Mouse (Mus musculus): Measurements from ENCODE around the gene Tenm1. TPM values are rescaled to one million over a fixed set of nuclear protein-coding genes. Genes with fewer than 3 reads are reported as not detected.

Gene Tenm1
- polyA plus RNA-seq, 1 experiment, result 0.04 TPM

GRCm38 (mm10) chrX:42967611-42968010, 461.3 kb downstream of the Tenm1 start:
- Histone ChIP-seq H3K4me3 (ENCODE audit: low read depth, low read length) (no peak overlapping the region), H3K4me1 (ENCODE audit: control insufficient read depth, insufficient read depth, insufficient read length, low read length) (no peaks in the 10 kb centered on the region), H3K36me3 (ENCODE audit: control insufficient read depth, insufficient read depth, low read length) (no peaks in the 10 kb centered on the region), H3K27ac (ENCODE audit: insufficient read depth, low read depth, low read length) (no peak overlapping the region), H3K27me3 (ENCODE audit: control insufficient read depth, insufficient read depth, low read length) (no peaks in the 10 kb centered on the region)
- TF ChIP-seq CTCF (IDR thresholded peaks at IDR 0.05; ENCODE audit: extremely low read depth, insufficient read length, insufficient replicate concordance, low read depth, low read length), result no peak
- TF ChIP-seq POLR2A (IDR thresholded peaks at IDR 0.05; ENCODE audit: low read depth, low read length), result no peak
- 59% methylated on average over 5 of the region's 5 CpGs for WGBS

- H3K4me1 ChIP-seq (ENCODE audit: control insufficient read depth, insufficient read depth, insufficient read length, low read length), result no peaks in the 10 kb centered on the region
- no peaks in the 10 kb centered on the region for H3K36me3 ChIP-seq (ENCODE audit: control insufficient read depth, insufficient read depth, low read length)
- H3K27me3 ChIP-seq (ENCODE audit: control insufficient read depth, insufficient read depth, low read length), result no peaks in the 10 kb centered on the region
- H3K27ac ChIP-seq (ENCODE audit: insufficient read depth, low read depth, low read length), result no peak overlapping the region
- H3K4me3 ChIP-seq (ENCODE audit: low read depth, low read length), result no peak overlapping the region
- 80% methylated on average over 1 of the region's 1 CpGs for WGBS
- TF ChIP-seq CTCF (IDR thresholded peaks at IDR 0.05; ENCODE audit: extremely low read depth, insufficient read length, insufficient replicate concordance, low read depth, low read length) (no peak), POLR2A (IDR thresholded peaks at IDR 0.05; ENCODE audit: low read depth, low read length) (no peak)
These were observed 567.2 kb downstream of the Tenm1 start for GRCm38 (mm10) chrX:42861731-42862130.

- Histone ChIP-seq H3K4me3 (ENCODE audit: low read depth, low read length) (no peak overlapping the region), H3K4me1 (ENCODE audit: control insufficient read depth, insufficient read depth, insufficient read length, low read length) (no peaks in the 10 kb centered on the region), H3K36me3 (ENCODE audit: control insufficient read depth, insufficient read depth, low read length) (no peaks in the 10 kb centered on the region), H3K27ac (ENCODE audit: insufficient read depth, low read depth, low read length) (no peak overlapping the region), H3K27me3 (ENCODE audit: control insufficient read depth, insufficient read depth, low read length) (no peaks in the 10 kb centered on the region)
- TF ChIP-seq POLR2A (IDR thresholded peaks at IDR 0.05; ENCODE audit: low read depth, low read length), result no peak
- no peak for TF ChIP-seq CTCF (IDR thresholded peaks at IDR 0.05; ENCODE audit: extremely low read depth, insufficient read length, insufficient replicate concordance, low read depth, low read length)
- 37% methylated on average over 4 of the region's 4 CpGs for WGBS
These were observed 647.4 kb downstream of the Tenm1 start for GRCm38 (mm10) chrX:42781566-42781965.

- no peaks in the 10 kb centered on the region for H3K36me3 ChIP-seq (ENCODE audit: control insufficient read depth, insufficient read depth, low read length)
- no peaks in the 10 kb centered on the region for H3K27me3 ChIP-seq (ENCODE audit: control insufficient read depth, insufficient read depth, low read length)
- TF ChIP-seq CTCF (IDR thresholded peaks at IDR 0.05; ENCODE audit: extremely low read depth, insufficient read length, insufficient replicate concordance, low read depth, low read length) (no peak), POLR2A (IDR thresholded peaks at IDR 0.05; ENCODE audit: low read depth, low read length) (no peak)
- no peaks in the 10 kb centered on the region for H3K4me1 ChIP-seq (ENCODE audit: control insufficient read depth, insufficient read depth, insufficient read length, low read length)
- no peak overlapping the region for H3K4me3 ChIP-seq (ENCODE audit: low read depth, low read length)
- H3K27ac ChIP-seq (ENCODE audit: insufficient read depth, low read depth, low read length), result no peak overlapping the region
- 80% methylated on average over 3 of the region's 3 CpGs for WGBS
These were observed 710.7 kb downstream of the Tenm1 start for GRCm38 (mm10) chrX:42718078-42718785.

GRCm38 (mm10) chrX:42700291-42700690, 728.6 kb downstream of the Tenm1 start:
- WGBS, result 41% methylated on average over 3 of the region's 3 CpGs
- no peak for TF ChIP-seq POLR2A (IDR thresholded peaks at IDR 0.05; ENCODE audit: low read depth, low read length)
- TF ChIP-seq CTCF (IDR thresholded peaks at IDR 0.05; ENCODE audit: extremely low read depth, insufficient read length, insufficient replicate concordance, low read depth, low read length), result no peak
- no peak overlapping the region for H3K4me3 ChIP-seq (ENCODE audit: low read depth, low read length)
- no peak overlapping the region for H3K27ac ChIP-seq (ENCODE audit: insufficient read depth, low read depth, low read length)
- no peaks in the 10 kb centered on the region for H3K36me3 ChIP-seq (ENCODE audit: control insufficient read depth, insufficient read depth, low read length)
- H3K4me1 ChIP-seq (ENCODE audit: control insufficient read depth, insufficient read depth, insufficient read length, low read length), result no peaks in the 10 kb centered on the region
- no peaks in the 10 kb centered on the region for H3K27me3 ChIP-seq (ENCODE audit: control insufficient read depth, insufficient read depth, low read length)

- no peak overlapping the region for H3K27ac ChIP-seq (ENCODE audit: insufficient read depth, low read depth, low read length)
- 59% methylated on average over 3 of the region's 3 CpGs for WGBS
- no peak for TF ChIP-seq POLR2A (IDR thresholded peaks at IDR 0.05; ENCODE audit: low read depth, low read length)
- TF ChIP-seq CTCF (IDR thresholded peaks at IDR 0.05; ENCODE audit: extremely low read depth, insufficient read length, insufficient replicate concordance, low read depth, low read length), result no peak
- no peak overlapping the region for H3K4me3 ChIP-seq (ENCODE audit: low read depth, low read length)
- H3K27me3 ChIP-seq (ENCODE audit: control insufficient read depth, insufficient read depth, low read length), result no peaks in the 10 kb centered on the region
- no peaks in the 10 kb centered on the region for H3K36me3 ChIP-seq (ENCODE audit: control insufficient read depth, insufficient read depth, low read length)
- no peaks in the 10 kb centered on the region for H3K4me1 ChIP-seq (ENCODE audit: control insufficient read depth, insufficient read depth, insufficient read length, low read length)
These were observed 781.8 kb downstream of the Tenm1 start for GRCm38 (mm10) chrX:42647131-42647530.

- Histone ChIP-seq H3K4me3 (ENCODE audit: low read depth, low read length) (no peak overlapping the region), H3K27ac (ENCODE audit: insufficient read depth, low read depth, low read length) (no peak overlapping the region), H3K36me3 (ENCODE audit: control insufficient read depth, insufficient read depth, low read length) (no peaks in the 10 kb centered on the region), H3K4me1 (ENCODE audit: control insufficient read depth, insufficient read depth, insufficient read length, low read length) (no peaks in the 10 kb centered on the region), H3K27me3 (ENCODE audit: control insufficient read depth, insufficient read depth, low read length) (no peaks in the 10 kb centered on the region)
- no peak for TF ChIP-seq POLR2A (IDR thresholded peaks at IDR 0.05; ENCODE audit: low read depth, low read length)
- TF ChIP-seq CTCF (IDR thresholded peaks at IDR 0.05; ENCODE audit: extremely low read depth, insufficient read length, insufficient replicate concordance, low read depth, low read length), result no peak
- WGBS, result 38% methylated on average over 2 of the region's 2 CpGs
These were observed 848.4 kb downstream of the Tenm1 start for GRCm38 (mm10) chrX:42580521-42580920.

All from small intestine, adult 2 months (tissue).